Comparison of ENCODE assay signal across 8 mouse cellular contexts in genomic region chr17:29251608-29252390, GRCm38 (mm10). TPM values are rescaled to one million over a fixed set of nuclear protein-coding genes. Genes with fewer than 3 reads are reported as not detected.
DNase-seq lines count a peak whose midpoint lies in the region; ATAC-seq and TF ChIP-seq lines count a peak whose summit lies in the region.

No protein-coding gene starts in this region.

- peak; percentile 92 for TF ChIP-seq EP300 in heart, adult 2 months (IDR thresholded peaks at IDR 0.05; ENCODE audit: insufficient read depth, low read depth, low read length)

- no peak for TF ChIP-seq POLR2A in heart, adult 2 months (IDR thresholded peaks at IDR 0.05; ENCODE audit: insufficient read depth, low read depth, low read length)
- TF ChIP-seq POLR2A in small intestine, adult 2 months (IDR thresholded peaks at IDR 0.05; ENCODE audit: low read depth, low read length): no peak

- H3K9ac ChIP-seq in embryonic facial prominence, embryonic 14.5 days (ENCODE audit: low read depth, low read length): no peak overlapping the region
- H3K9ac ChIP-seq in heart, adult 2 months (ENCODE audit: low read depth, low read length): peak overlapping the region; percentile 33; the same call in 1 of the 2 replicates

- WGBS in embryonic facial prominence, embryonic 14.5 days: 74% methylated on average over 15 of the region's 15 CpGs
- WGBS in embryonic facial prominence, embryonic 10.5 days: 89% methylated on average over 15 of the region's 15 CpGs
- whole genome bisulfite sequencing in heart, adult 2 months: 56% methylated on average over 15 of the region's 15 CpGs
- WGBS in small intestine, adult 2 months: 45% methylated on average over 15 of the region's 15 CpGs

- DNase-seq in embryonic facial prominence, embryonic 14.5 days (ENCODE audit: low spot score): peak; percentile 71
- DNase-seq in embryonic facial prominence, embryonic 10.5 days (ENCODE audit: low spot score): no peak
- DNase-seq in 416B (ENCODE audit: low read depth): peak; percentile 33
- peak; percentile 74 to 83 for DNase-seq in heart, adult 2 months
- peak; percentile 88 for DNase-seq in kidney, postnatal 10 days
- DNase-seq in embryo, embryonic 10.5 days (ENCODE audit: low spot score): no peak
- DNase-seq in cerebellum, adult 18-20 months: no peak

- no peak for ATAC-seq in embryonic facial prominence, embryonic 14.5 days (ENCODE audit: low read depth)

- H3K4me3 ChIP-seq in embryonic facial prominence, embryonic 14.5 days (ENCODE audit: low read depth, low read length): no peak overlapping the region
- no peak overlapping the region for H3K4me3 ChIP-seq in embryonic facial prominence, embryonic 10.5 days
- H3K4me3 ChIP-seq in heart, adult 2 months: no peak overlapping the region
- H3K4me3 ChIP-seq in small intestine, adult 2 months (ENCODE audit: low read depth, low read length): no peak overlapping the region

- H3K36me3 ChIP-seq in embryonic facial prominence, embryonic 14.5 days (ENCODE audit: control insufficient read depth, insufficient read depth, low read length): peaks cover 52% of the 10 kb centered on the region; the same call in 1 of the 2 replicates
- peaks cover 86% of the 10 kb centered on the region for H3K36me3 ChIP-seq in embryonic facial prominence, embryonic 10.5 days (replicated peaks)
- H3K36me3 ChIP-seq in heart, adult 2 months (ENCODE audit: control insufficient read depth, insufficient read depth, low read length): no peaks in the 10 kb centered on the region
- peaks cover 13% of the 10 kb centered on the region for H3K36me3 ChIP-seq in small intestine, adult 2 months (ENCODE audit: control insufficient read depth, insufficient read depth, low read length)

- no peaks in the 10 kb centered on the region for H3K9me3 ChIP-seq in embryonic facial prominence, embryonic 14.5 days (ENCODE audit: control insufficient read depth, low read length)
- no peaks in the 10 kb centered on the region for H3K9me3 ChIP-seq in embryonic facial prominence, embryonic 10.5 days

- no peaks in the 10 kb centered on the region for H3K27me3 ChIP-seq in embryonic facial prominence, embryonic 14.5 days (replicated peaks; ENCODE audit: control insufficient read depth, insufficient read depth, low read length)
- H3K27me3 ChIP-seq in embryonic facial prominence, embryonic 10.5 days (replicated peaks; ENCODE audit: low read depth, poor library complexity, severe bottlenecking): no peaks in the 10 kb centered on the region
- no peaks in the 10 kb centered on the region for H3K27me3 ChIP-seq in heart, adult 2 months (ENCODE audit: control insufficient read depth, insufficient read depth, low read length)
- H3K27me3 ChIP-seq in small intestine, adult 2 months (ENCODE audit: control insufficient read depth, insufficient read depth, low read length): no peaks in the 10 kb centered on the region

- H3K4me2 ChIP-seq in embryonic facial prominence, embryonic 14.5 days (ENCODE audit: low read depth, low read length): no peak overlapping the region

- intact Hi-C loops in heart, adult 2 months (cut with DNase I): no loop called here

- H3K4me1 ChIP-seq in embryonic facial prominence, embryonic 14.5 days (ENCODE audit: control insufficient read depth, insufficient read depth, low read length): no peaks in the 10 kb centered on the region
- H3K4me1 ChIP-seq in embryonic facial prominence, embryonic 10.5 days: no peaks in the 10 kb centered on the region
- H3K4me1 ChIP-seq in heart, adult 2 months (ENCODE audit: control insufficient read depth, insufficient read depth, low read length): peaks cover 20% of the 10 kb centered on the region; the same call in 1 of the 2 replicates
- peaks cover 10% of the 10 kb centered on the region; the same call in 1 of the 2 replicates for H3K4me1 ChIP-seq in small intestine, adult 2 months (ENCODE audit: control insufficient read depth, insufficient read depth, insufficient read length, low read length)

- no peak for TF ChIP-seq CTCF in heart, adult 2 months (IDR thresholded peaks at IDR 0.05)
- no peak for TF ChIP-seq CTCF in small intestine, adult 2 months (IDR thresholded peaks at IDR 0.05; ENCODE audit: extremely low read depth, insufficient read length, insufficient replicate concordance, low read depth, low read length)

- H3K27ac ChIP-seq in embryonic facial prominence, embryonic 14.5 days (replicated peaks; ENCODE audit: low read depth, low read length): no peak overlapping the region
- no peak overlapping the region for H3K27ac ChIP-seq in embryonic facial prominence, embryonic 10.5 days (replicated peaks)
- H3K27ac ChIP-seq in heart, adult 2 months: peak overlapping the region; percentile 81
- H3K27ac ChIP-seq in small intestine, adult 2 months (ENCODE audit: insufficient read depth, low read depth, low read length): peak overlapping the region; percentile 40

- no peaks in the 10 kb centered on the region for H3K79me2 ChIP-seq in heart, adult 2 months (replicated peaks; ENCODE audit: control insufficient read depth, insufficient read depth, low read length)

RNA-seq across cellular contexts. Expression of gene Ppil1, which starts 12.2 kb away (rescaled TPM):
- 108 and 117 TPM in 2 replicates for polyA plus RNA-seq in embryonic facial prominence, embryonic 14.5 days (2014; fragmentation: Nextera tagmentation; extraction: Ambion mirVana)
- 219 and 227 TPM in 2 replicates for polyA plus RNA-seq in embryonic facial prominence, embryonic 10.5 days (2016; fragmentation: Nextera tagmentation; extraction: Ambion mirVana)
- 10 to 100 TPM; 28.4 to 31.1 TPM for total RNA-seq in heart, adult 2 months (2021)
- 33.2 and 41.7 TPM in 2 replicates for polyA plus RNA-seq in heart, adult 2 months (2012; rRNA removed)
- polyA plus RNA-seq in small intestine, adult 2 months (2012; rRNA removed): 16.3 and 26.0 TPM in 2 replicates

RNA-seq across cellular contexts. Expression of gene Cpne5, which starts 13.8 kb away (rescaled TPM):
- 12.4 and 17.1 TPM in 2 replicates for polyA plus RNA-seq in embryonic facial prominence, embryonic 14.5 days (2014; fragmentation: Nextera tagmentation; extraction: Ambion mirVana)
- polyA plus RNA-seq in embryonic facial prominence, embryonic 10.5 days (2016; fragmentation: Nextera tagmentation; extraction: Ambion mirVana): 3.6 and 4.7 TPM in 2 replicates
- 1 to 10 TPM; 4.4 to 5.2 TPM for total RNA-seq in heart, adult 2 months (2021)
- 10.7 and 11.2 TPM in 2 replicates for polyA plus RNA-seq in heart, adult 2 months (2012; rRNA removed)
- 0.71 and 2.3 TPM in 2 replicates for polyA plus RNA-seq in small intestine, adult 2 months (2012; rRNA removed)

RNA-seq across cellular contexts. Expression of gene BC004004, which starts 16.8 kb away (rescaled TPM):
- 82.1 and 85.6 TPM in 2 replicates for polyA plus RNA-seq in embryonic facial prominence, embryonic 14.5 days (2014; fragmentation: Nextera tagmentation; extraction: Ambion mirVana)
- 47.8 and 49.5 TPM in 2 replicates for polyA plus RNA-seq in embryonic facial prominence, embryonic 10.5 days (2016; fragmentation: Nextera tagmentation; extraction: Ambion mirVana)
- total RNA-seq in heart, adult 2 months (2021): 100 to 1,000 TPM; 264 to 318 TPM
- 184 and 264 TPM in 2 replicates for polyA plus RNA-seq in heart, adult 2 months (2012; rRNA removed)
- 22.9 and 48.7 TPM in 2 replicates for polyA plus RNA-seq in small intestine, adult 2 months (2012; rRNA removed)

Comparison
In these comparisons a context has a peak if more than half of its experiments do, and no peak if none do; other contexts are left out.
1. DNase-seq: peak in embryonic facial prominence, embryonic 14.5 days (single experiment), 416B (single experiment), heart, adult 2 months (2 of 2) and kidney, postnatal 10 days (single experiment); none in embryonic facial prominence, embryonic 10.5 days (single experiment), embryo, embryonic 10.5 days (single experiment) and cerebellum, adult 18-20 months (0 of 2).
2. H3K27ac ChIP-seq: peak in heart, adult 2 months (single experiment) and small intestine, adult 2 months (single experiment); none in embryonic facial prominence, embryonic 14.5 days (single experiment) and embryonic facial prominence, embryonic 10.5 days (single experiment).